Mouse (Mus musculus) cerebellum, adult 11-12 months (tissue): ENCODE results near the gene Prr29.
"Not testable (repeated sequence)": the region's sequence is repeated elsewhere in the genome, so short reads cannot be mapped to it uniquely, and the experiment has no call there.

Experiments used
- DNase-seq: peaks from one replicate; pipeline ENCODE4 v3.0.0; 2022

Prr29 gene

GRCm38 (mm10) chr11:106365366-106365765 is at the start of gene Prr29:
Prr29 (plus strand) TSS chr11:106365472.
- no peak for DNase-seq

- no peak for DNase-seq
These were observed 48.9 kb upstream of the Prr29 start for GRCm38 (mm10) chr11:106316416-106316815.

- no peak for DNase-seq
These were observed 47.5 kb upstream of the Prr29 start for GRCm38 (mm10) chr11:106317801-106318200.

- no peak for DNase-seq
These were observed 46.6 kb upstream of the Prr29 start for GRCm38 (mm10) chr11:106318406-106319366.

- DNase-seq, result no peak
These were observed 40.4 kb upstream of the Prr29 start for GRCm38 (mm10) chr11:106324858-106325257.

GRCm38 (mm10) chr11:106325566-106326206 is 39.6 kb upstream of the Prr29 start:
- DNase-seq, result peak; percentile 49

GRCm38 (mm10) chr11:106326475-106326874 is 38.8 kb upstream of the Prr29 start:
- no peak for DNase-seq

GRCm38 (mm10) chr11:106328521-106328920 is 36.8 kb upstream of the Prr29 start:
- DNase-seq, result no peak

GRCm38 (mm10) chr11:106329128-106329527 is 36.1 kb upstream of the Prr29 start:
- no peak for DNase-seq

GRCm38 (mm10) chr11:106329682-106330081 is 35.6 kb upstream of the Prr29 start:
- peak; percentile 31 for DNase-seq

GRCm38 (mm10) chr11:106332458-106332857 is 32.8 kb upstream of the Prr29 start:
- no peak for DNase-seq

GRCm38 (mm10) chr11:106334066-106334465 is 31.2 kb upstream of the Prr29 start:
- no peak for DNase-seq

- DNase-seq, result no peak
These were observed 27.2 kb upstream of the Prr29 start for GRCm38 (mm10) chr11:106338029-106338428.

GRCm38 (mm10) chr11:106338870-106339269 is 26.4 kb upstream of the Prr29 start:
- no peak for DNase-seq

GRCm38 (mm10) chr11:106339323-106339722 is 25.9 kb upstream of the Prr29 start:
- DNase-seq, result not testable (repeated sequence)

- DNase-seq, result no peak
These were observed 24.2 kb upstream of the Prr29 start for GRCm38 (mm10) chr11:106340990-106341520.

GRCm38 (mm10) chr11:106344910-106345309 is 20.4 kb upstream of the Prr29 start:
- no peak for DNase-seq

- DNase-seq, result no peak
These were observed 15.5 kb upstream of the Prr29 start for GRCm38 (mm10) chr11:106349772-106350171.

GRCm38 (mm10) chr11:106350853-106351252 is 14.4 kb upstream of the Prr29 start:
- DNase-seq, result no peak

GRCm38 (mm10) chr11:106351253-106351652 is 14.0 kb upstream of the Prr29 start:
- no peak for DNase-seq

- DNase-seq, result no peak
These were observed 13.3 kb upstream of the Prr29 start for GRCm38 (mm10) chr11:106351941-106352340.

- no peak for DNase-seq
These were observed 12.1 kb upstream of the Prr29 start, which contains the start of gene Scn4a for GRCm38 (mm10) chr11:106353188-106353587. Scn4a (minus strand) TSS chr11:106353288.

- no peak for DNase-seq
These were observed 11.1 kb upstream of the Prr29 start for GRCm38 (mm10) chr11:106354181-106354580.
